Mouse (Mus musculus) limb, embryonic 12.5 days (tissue): ENCODE results near the gene 1700029P11Rik. TPM values are rescaled to one million over a fixed set of nuclear protein-coding genes. Genes with fewer than 3 reads are reported as not detected.
A peak's percentile ranks its signal among the peaks of the same experiment; 100 is the strongest.
"Not testable (repeated sequence)": the region's sequence is repeated elsewhere in the genome, so short reads cannot be mapped to it uniquely, and the experiment has no call there.

Experiments
- ATAC-seq: fragments of 200-750 bp; cut with Nextera tagmentation; 2 replicates; pipeline ENCODE4 v1.8.0; 2017; ENCODE audit warnings: low read depth, moderate TSS enrichment; ENCODE audit not compliant: insufficient number of reproducible peaks, insufficient read depth, low FRiP score, low TSS enrichment
- H3K27ac ChIP-seq: fragments of 300-500 bp; sonication (generic); 2 replicates; pipeline ENCODE4 v1.5.1; 2016; ENCODE audit warnings: mild to moderate bottlenecking, moderate library complexity
- H3K27me3 ChIP-seq: fragments of 300-500 bp; sonication (generic); 2 replicates; pipeline ENCODE4 v1.6.1; 2016; ENCODE audit warnings: mild to moderate bottlenecking, moderate library complexity
- H3K36me3 ChIP-seq: fragments of 300-500 bp; sonication (generic); 2 replicates; pipeline ENCODE4 v1.6.1; 2016; ENCODE audit warnings: mild to moderate bottlenecking, moderate library complexity
- H3K4me1 ChIP-seq: fragments of 300-500 bp; sonication (generic); replicated peaks from 2 replicates; pipeline ENCODE4 v1.6.1; 2016
- H3K4me2 ChIP-seq: fragments of 300-500 bp; sonication (generic); 2 replicates; pipeline ENCODE4 v1.6.1; 2016; ENCODE audit warnings: mild to moderate bottlenecking, moderate library complexity
- H3K4me3 ChIP-seq: fragments of 300-500 bp; sonication (generic); replicated peaks from 2 replicates; pipeline ENCODE4 v1.5.1; 2016; ENCODE audit warnings: mild to moderate bottlenecking
- H3K9ac ChIP-seq: fragments of 300-500 bp; sonication (generic); replicated peaks from 2 replicates; pipeline ENCODE4 v1.6.1; 2016; ENCODE audit warnings: mild to moderate bottlenecking, moderate library complexity
- H3K9me3 ChIP-seq: fragments of 300-500 bp; sonication (generic); 2 replicates; pipeline ENCODE4 v1.6.1; 2016; ENCODE audit warnings: mild to moderate bottlenecking, moderate library complexity
- WGBS: fragments of 180-500 bp; shearing (Covaris S2); methylation state at CpG from one replicate; pipeline ENCODE4 v1.1.7; 2016; 5-methylcytosine and 5-hydroxymethylcytosine counted together
- polyA plus RNA-seq: library from polyadenylated mRNA; unstranded; fragments of >200 nt; fragmentation: Nextera tagmentation; extraction: Ambion mirVana; gene quantifications from 2 replicates; pipeline ENCODE4 v1.2.1, GENCODE M21; 2016

The 1700029P11Rik gene
- polyA plus RNA-seq, 1 experiment from 2014 or later = not detected

DNA sequence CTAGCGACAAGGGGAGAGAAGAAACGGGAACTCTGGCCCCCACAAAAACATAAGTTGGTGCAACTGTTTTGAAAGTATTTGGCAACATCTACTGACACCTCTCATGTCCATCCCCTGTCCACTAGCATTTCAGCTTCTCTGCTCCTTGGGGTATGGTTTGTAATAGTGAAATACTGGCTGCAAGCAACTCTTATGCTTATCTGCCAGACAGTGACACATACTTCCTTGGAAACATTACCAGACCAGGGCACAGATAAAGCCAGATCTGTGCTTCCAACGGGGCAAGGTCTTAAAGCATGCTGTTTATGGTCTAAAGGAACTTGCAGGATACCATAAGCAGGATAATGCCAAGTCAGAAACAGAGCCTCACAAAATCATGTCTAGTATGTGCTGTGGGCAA lies 21.4 kb upstream of the 1700029P11Rik start:
- peaks cover 11% of the 10 kb centered on the region for H3K36me3 ChIP-seq
- H3K4me2 ChIP-seq = no peak overlapping the region
- H3K27ac ChIP-seq = no peak overlapping the region
- no peaks in the 10 kb centered on the region for H3K27me3 ChIP-seq
- no peaks in the 10 kb centered on the region for H3K9me3 ChIP-seq
- no peak overlapping the region for H3K9ac ChIP-seq
- no peak overlapping the region for H3K4me3 ChIP-seq
- peaks cover 10% of the 10 kb centered on the region; the same call in 1 of the 2 replicates for H3K4me1 ChIP-seq
- WGBS = 85% methylated on average over 3 of the region's 3 CpGs
- no peak for ATAC-seq

GRCm38 (mm10) chr15:81960171-81961077 lies 19.9 kb upstream of the 1700029P11Rik start, which contains the start of gene Pmm1:
Pmm1 (minus strand) TSS chr15:81960930.
- Histone ChIP-seq H3K4me1 (peaks cover 10% of the 10 kb centered on the region; the same call in 1 of the 2 replicates), H3K4me3 (peak within 1 kb of the TSS; percentile 68), H3K9me3 (no peaks in the 10 kb centered on the region), H3K36me3 (no peaks in the 10 kb centered on the region), H3K9ac (peak within 1 kb of the TSS; percentile 68), H3K4me2 (peak within 1 kb of the TSS; percentile 100), H3K27ac (peak within 1 kb of the TSS; percentile 82), H3K27me3 (no peaks in the 10 kb centered on the region)
- WGBS = under 1% methylated on average over 75 of the region's 77 CpGs
- ATAC-seq = peak; percentile 93

DNA sequence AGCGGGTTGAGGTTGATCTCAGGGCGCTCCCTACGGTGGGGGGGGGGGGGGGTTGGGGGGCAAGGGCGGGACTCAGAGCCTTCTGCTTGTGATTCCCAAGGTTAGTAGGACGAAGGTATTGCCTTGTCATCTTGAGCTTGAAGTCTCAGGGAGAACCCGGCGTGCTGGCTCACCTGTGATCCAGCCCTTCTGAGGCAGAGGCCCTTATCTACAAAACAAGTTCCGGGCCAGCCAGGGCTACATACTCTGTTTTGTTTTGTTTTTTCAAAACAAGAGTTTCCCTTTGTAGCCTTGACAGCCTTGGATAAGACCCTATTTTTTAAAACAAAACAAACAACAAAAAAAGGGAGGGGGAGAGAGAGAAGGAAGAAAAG lies 19.3 kb upstream of the 1700029P11Rik start:
- Histone ChIP-seq H3K4me2 (peak overlapping the region; percentile 100), H3K4me1 (peaks cover 10% of the 10 kb centered on the region; the same call in 1 of the 2 replicates), H3K4me3 (peak overlapping the region; percentile 68), H3K27ac (no peak overlapping the region), H3K9ac (no peak overlapping the region; the same call in 1 of the 2 replicates), H3K27me3 (no peaks in the 10 kb centered on the region), H3K9me3 (no peaks in the 10 kb centered on the region), H3K36me3 (no peaks in the 10 kb centered on the region)
- ATAC-seq = no peak
- 5% methylated on average over 7 of the region's 8 CpGs for WGBS

GRCm38 (mm10) chr15:81964262-81964661 lies 16.1 kb upstream of the 1700029P11Rik start:
- H3K4me2 ChIP-seq = no peak overlapping the region
- H3K36me3 ChIP-seq = no peaks in the 10 kb centered on the region
- H3K27me3 ChIP-seq = no peaks in the 10 kb centered on the region
- 29% methylated on average over 1 of the region's 1 CpGs for WGBS
- no peak overlapping the region for H3K27ac ChIP-seq
- no peak overlapping the region for H3K4me3 ChIP-seq
- H3K9ac ChIP-seq = no peak overlapping the region
- peaks cover 10% of the 10 kb centered on the region; the same call in 1 of the 2 replicates for H3K4me1 ChIP-seq
- ATAC-seq = no peak
- H3K9me3 ChIP-seq = no peaks in the 10 kb centered on the region

DNA sequence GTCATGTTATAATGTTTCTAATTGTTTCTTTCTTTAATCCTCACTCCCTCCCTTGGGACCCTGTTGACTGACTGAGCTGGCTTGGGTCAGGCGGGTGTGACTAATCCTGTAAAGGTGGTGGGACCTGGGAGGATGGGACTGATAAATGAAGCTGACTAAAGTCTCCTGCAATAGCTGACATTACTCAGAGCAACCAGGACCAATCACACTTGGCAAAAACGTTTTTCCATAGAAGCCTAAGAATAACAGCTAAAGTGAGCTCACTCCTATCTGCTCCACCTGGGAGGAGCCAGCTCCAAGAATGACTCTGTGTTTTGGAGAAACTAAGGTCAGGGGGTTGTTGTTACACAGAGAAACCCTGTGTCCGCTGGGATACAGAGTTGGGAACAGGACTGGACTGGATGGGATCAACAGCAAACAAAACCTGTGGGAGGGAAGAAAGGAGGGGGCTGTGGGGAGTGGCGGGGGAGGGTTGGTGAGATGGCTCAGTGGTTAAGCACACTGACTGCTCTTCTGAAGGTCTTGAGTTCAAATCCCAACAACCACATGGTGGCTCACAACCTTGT lies 15.3 kb upstream of the 1700029P11Rik start:
- no peaks in the 10 kb centered on the region for H3K9me3 ChIP-seq
- H3K36me3 ChIP-seq = no peaks in the 10 kb centered on the region
- 0 out of 2 replicates have a peak, but pooled peaks cover 8% of the 10 kb centered on the region for H3K4me1 ChIP-seq
- H3K9ac ChIP-seq = no peak overlapping the region
- no peaks in the 10 kb centered on the region for H3K27me3 ChIP-seq
- 64% methylated on average over 4 of the region's 4 CpGs for WGBS
- H3K4me3 ChIP-seq = no peak overlapping the region
- no peak for ATAC-seq
- H3K27ac ChIP-seq = no peak overlapping the region
- no peak overlapping the region for H3K4me2 ChIP-seq

GRCm38 (mm10) chr15:81966062-81966829 lies 14.1 kb upstream of the 1700029P11Rik start:
- H3K9me3 ChIP-seq = no peaks in the 10 kb centered on the region
- H3K9ac ChIP-seq = no peak overlapping the region
- H3K4me2 ChIP-seq = no peak overlapping the region
- ATAC-seq = no peak
- H3K36me3 ChIP-seq = no peaks in the 10 kb centered on the region
- 86% methylated on average over 10 of the region's 14 CpGs for WGBS
- H3K4me3 ChIP-seq = no peak overlapping the region
- no peaks in the 10 kb centered on the region for H3K27me3 ChIP-seq
- H3K27ac ChIP-seq = no peak overlapping the region
- H3K4me1 ChIP-seq = 0 out of 2 replicates have a peak, but pooled peaks cover 4% of the 10 kb centered on the region

GRCm38 (mm10) chr15:81967821-81968220 lies 12.5 kb upstream of the 1700029P11Rik start:
- 86% methylated on average over 5 of the region's 5 CpGs for WGBS
- peaks cover 6% of the 10 kb centered on the region for H3K9me3 ChIP-seq
- H3K27ac ChIP-seq = no peak overlapping the region
- no peak overlapping the region for H3K4me3 ChIP-seq
- no peaks in the 10 kb centered on the region for H3K27me3 ChIP-seq
- H3K36me3 ChIP-seq = no peaks in the 10 kb centered on the region
- H3K9ac ChIP-seq = no peak overlapping the region
- H3K4me1 ChIP-seq = 0 out of 2 replicates have a peak, but pooled peaks cover 4% of the 10 kb centered on the region
- no peak for ATAC-seq
- H3K4me2 ChIP-seq = no peak overlapping the region

GRCm38 (mm10) chr15:81968447-81968846 lies 11.9 kb upstream of the 1700029P11Rik start:
- no peak for ATAC-seq
- no peak overlapping the region for H3K4me3 ChIP-seq
- no peak overlapping the region for H3K9ac ChIP-seq
- H3K27ac ChIP-seq = no peak overlapping the region
- H3K27me3 ChIP-seq = no peaks in the 10 kb centered on the region
- WGBS = 69% methylated on average over 2 of the region's 2 CpGs
- 0 out of 2 replicates have a peak, but pooled peaks cover 4% of the 10 kb centered on the region for H3K4me1 ChIP-seq
- peaks cover 10% of the 10 kb centered on the region for H3K9me3 ChIP-seq
- no peak overlapping the region for H3K4me2 ChIP-seq
- no peaks in the 10 kb centered on the region for H3K36me3 ChIP-seq

DNA sequence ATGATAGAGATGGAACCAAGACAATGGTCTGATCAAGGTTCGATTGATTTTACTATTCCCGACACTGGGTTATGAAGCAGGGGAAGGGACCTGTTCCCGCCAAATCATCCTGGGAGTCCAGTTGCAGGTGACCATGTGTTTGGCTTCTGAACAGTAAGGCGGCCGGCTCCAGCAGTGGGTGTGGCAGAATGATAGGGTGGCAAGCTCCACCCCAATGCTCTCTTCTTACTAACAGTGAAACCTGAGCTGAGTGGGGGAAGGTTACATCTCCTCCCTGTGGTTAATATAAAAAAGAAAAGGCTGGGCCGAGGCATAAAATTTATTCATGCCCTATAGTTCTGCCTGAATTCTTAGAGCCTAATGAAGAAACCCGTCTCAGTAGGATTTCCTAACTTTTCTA lies 11.2 kb upstream of the 1700029P11Rik start:
- Histone ChIP-seq H3K27ac (no peak overlapping the region), H3K4me2 (no peak overlapping the region), H3K4me3 (no peak overlapping the region), H3K27me3 (no peaks in the 10 kb centered on the region), H3K9me3 (peaks cover 10% of the 10 kb centered on the region), H3K9ac (no peak overlapping the region), H3K4me1 (0 out of 2 replicates have a peak, but pooled peaks cover 4% of the 10 kb centered on the region), H3K36me3 (no peaks in the 10 kb centered on the region)
- 51% methylated on average over 7 of the region's 7 CpGs for WGBS
- no peak for ATAC-seq

- not testable (repeated sequence) for ATAC-seq, H3K4me2 ChIP-seq, H3K9ac ChIP-seq, H3K36me3 ChIP-seq, H3K27ac ChIP-seq, H3K27me3 ChIP-seq, H3K4me1 ChIP-seq, H3K4me3 ChIP-seq
- peaks cover 10% of the 10 kb centered on the region for H3K9me3 ChIP-seq
- 78% methylated on average over 6 of the region's 6 CpGs for WGBS
Measured at GRCm38 (mm10) chr15:81969635-81970034, 10.7 kb upstream of the 1700029P11Rik start.

DNA sequence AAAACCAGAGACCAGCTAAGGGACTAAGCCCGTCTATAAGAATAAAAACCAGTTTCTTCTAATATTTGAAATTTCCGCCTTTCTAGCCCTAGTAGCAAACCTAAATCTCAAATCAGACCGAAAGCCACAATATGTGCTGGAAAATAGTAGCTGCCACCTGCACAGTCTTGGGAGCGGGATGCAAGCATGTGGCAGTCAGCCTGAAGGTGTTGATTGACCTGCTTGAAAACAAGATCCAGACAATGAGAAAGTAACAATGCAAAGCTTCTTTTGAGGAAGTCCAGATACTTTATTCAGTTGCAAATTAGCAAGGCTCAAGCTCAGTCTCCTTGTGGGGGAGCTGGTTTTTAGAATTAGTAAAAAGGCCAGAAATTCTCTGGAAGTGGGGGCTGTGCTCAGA lies 9.8 kb upstream of the 1700029P11Rik start:
- WGBS = 88% methylated on average over 4 of the region's 4 CpGs
- not testable (repeated sequence) for H3K4me3 ChIP-seq

More for the DNA sequence above, 9.8 kb upstream of the 1700029P11Rik start:
- peaks cover 10% of the 10 kb centered on the region for H3K9me3 ChIP-seq
- H3K36me3 ChIP-seq, H3K27ac ChIP-seq, H3K9ac ChIP-seq, H3K4me1 ChIP-seq, H3K27me3 ChIP-seq, H3K4me2 ChIP-seq, ATAC-seq: not testable (repeated sequence)
